In the genomic region with DNA sequence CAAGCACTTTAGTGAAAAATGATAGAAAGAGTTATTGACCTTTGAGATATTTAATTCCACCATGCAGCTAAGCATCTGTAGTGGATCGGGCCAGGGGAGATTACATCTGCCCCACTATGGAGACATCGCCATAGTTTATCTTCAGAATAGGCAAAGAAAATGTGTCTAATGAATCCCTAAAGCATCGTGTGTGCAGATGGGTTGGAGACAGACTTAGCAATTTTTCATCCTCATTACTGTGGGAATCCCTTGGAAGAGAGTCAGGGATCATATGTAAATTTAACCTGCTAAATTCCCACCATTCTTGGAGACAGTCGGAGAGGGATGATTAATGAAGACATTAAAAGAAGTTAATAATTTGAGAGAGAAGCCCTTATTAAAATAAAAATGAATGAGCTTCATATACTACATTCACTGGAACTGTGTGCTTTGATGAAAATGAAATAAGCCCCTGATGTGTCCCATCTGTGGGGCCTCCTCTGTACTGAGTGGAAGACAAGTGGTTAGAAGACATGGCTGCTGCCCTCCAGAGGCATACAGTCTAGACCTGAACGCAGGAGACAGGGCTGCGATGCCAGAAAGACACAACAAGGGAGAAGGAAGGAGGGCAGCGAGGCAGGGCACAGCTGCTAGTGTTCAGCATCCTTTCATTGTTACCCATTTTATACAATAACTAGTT, we compare ENCODE assay signal across 22 mouse cellular contexts.
DNase-seq lines count a peak whose midpoint lies in the region; ATAC-seq and TF ChIP-seq lines count a peak whose summit lies in the region.
"Had no signal": no experiment of that assay in that cellular context is flagged by ENCODE, and none has a peak within 500 bp of the region (broad histone marks: within the 10 kb centered on the region; RNA-seq: fewer than 3 reads in every experiment).

No protein-coding gene starts in this region.

- H3K9me3 ChIP-seq in kidney, postnatal 0 days (replicated peaks; ENCODE audit: low read length), result no peaks in the 10 kb centered on the region
- H3K9me3 ChIP-seq in hindbrain, embryonic 14.5 days (ENCODE audit: control insufficient read depth, low read length), result no peaks in the 10 kb centered on the region
- H3K9me3 ChIP-seq in midbrain, postnatal 0 days (ENCODE audit: low read length), result no peaks in the 10 kb centered on the region
- H3K9me3 ChIP-seq: embryonic facial prominence, embryonic 12.5 days; midbrain, embryonic 12.5 days had no signal

- H3K36me3 ChIP-seq in kidney, postnatal 0 days (ENCODE audit: insufficient read depth, low read length), result no peaks in the 10 kb centered on the region
- no peaks in the 10 kb centered on the region for H3K36me3 ChIP-seq in kidney, adult 2 months (ENCODE audit: control insufficient read depth, insufficient read depth, low read length)
- H3K36me3 ChIP-seq in hindbrain, embryonic 14.5 days (replicated peaks; ENCODE audit: control insufficient read depth, insufficient read depth), result no peaks in the 10 kb centered on the region
- no peaks in the 10 kb centered on the region for H3K36me3 ChIP-seq in midbrain, postnatal 0 days (ENCODE audit: insufficient read depth, low read length)
- H3K36me3 ChIP-seq: embryonic facial prominence, embryonic 12.5 days; midbrain, embryonic 12.5 days had no signal

- no peaks in the 10 kb centered on the region for H3K27me3 ChIP-seq in kidney, postnatal 0 days (ENCODE audit: insufficient read depth, low read length)
- H3K27me3 ChIP-seq in kidney, adult 2 months (replicated peaks; ENCODE audit: control insufficient read depth, insufficient read depth, low read length), result no peaks in the 10 kb centered on the region
- no peaks in the 10 kb centered on the region for H3K27me3 ChIP-seq in hindbrain, embryonic 14.5 days (ENCODE audit: control insufficient read depth, insufficient read depth, low read length)
- H3K27me3 ChIP-seq in midbrain, postnatal 0 days (ENCODE audit: insufficient read depth, low read length), result no peaks in the 10 kb centered on the region; the same call in 1 of the 2 replicates
- H3K27me3 ChIP-seq: embryonic facial prominence, embryonic 12.5 days; midbrain, embryonic 12.5 days had no signal

- TF ChIP-seq CTCF in kidney, postnatal 0 days (IDR thresholded peaks at IDR 0.05; ENCODE audit: low read depth), result no peak
- no peak for TF ChIP-seq CTCF in kidney, adult 2 months (conservative IDR thresholded peaks at IDR 0.05; ENCODE audit: insufficient read depth, insufficient read length, low read depth, low read length)
- TF ChIP-seq CTCF in brain, embryonic 14.5 days (IDR thresholded peaks at IDR 0.05; ENCODE audit: borderline replicate concordance, extremely low read depth, insufficient read depth, insufficient read length), result no peak
- TF ChIP-seq CTCF in midbrain, postnatal 0 days (IDR thresholded peaks at IDR 0.05), result no peak

- H3K4me2 ChIP-seq in kidney, postnatal 0 days (ENCODE audit: low read length), result no peak overlapping the region
- H3K4me2 ChIP-seq in hindbrain, embryonic 14.5 days (replicated peaks), result no peak overlapping the region
- no peak overlapping the region for H3K4me2 ChIP-seq in midbrain, postnatal 0 days (ENCODE audit: low read depth, low read length, poor library complexity, severe bottlenecking)
- H3K4me2 ChIP-seq: embryonic facial prominence, embryonic 12.5 days; midbrain, embryonic 12.5 days had no signal

- no peak for ATAC-seq in kidney, postnatal 0 days (replicated peaks; ENCODE audit: low FRiP score, low read depth)
- peak; percentile 80 for ATAC-seq in hindbrain, embryonic 14.5 days (ENCODE audit: low FRiP score)
- no peak for ATAC-seq in midbrain, postnatal 0 days (ENCODE audit: low FRiP score)
- no peak for ATAC-seq in cerebellum, adult (ENCODE audit: insufficient number of reproducible peaks, low FRiP score, low TSS enrichment)
- ATAC-seq: forebrain, postnatal 0 days; intestine, embryonic 16.5 days had no signal

- no peak overlapping the region for H3K27ac ChIP-seq in kidney, postnatal 0 days
- H3K27ac ChIP-seq in kidney, adult 2 months (ENCODE audit: insufficient read depth, low read depth, low read length), result no peak overlapping the region
- peak overlapping the region; percentile 15; the same call in 1 of the 2 replicates for H3K27ac ChIP-seq in hindbrain, embryonic 14.5 days
- H3K27ac ChIP-seq in midbrain, postnatal 0 days (ENCODE audit: low read depth, low read length), result no peak overlapping the region
- H3K27ac ChIP-seq: embryonic facial prominence, embryonic 12.5 days; heart, adult 2 months; layer of hippocampus, adult 2 months; macrophage; midbrain, embryonic 12.5 days had no signal

- 71% methylated on average over 7 of the region's 7 CpGs for WGBS in kidney, postnatal 0 days
- WGBS in kidney, adult 2 months, result 69% methylated on average over 7 of the region's 7 CpGs
- 56% methylated on average over 7 of the region's 7 CpGs for WGBS in hindbrain, embryonic 14.5 days
- WGBS in midbrain, postnatal 0 days, result 65% methylated on average over 7 of the region's 7 CpGs

- H3K4me3 ChIP-seq in kidney, postnatal 0 days (replicated peaks; ENCODE audit: low read depth, low read length), result no peak overlapping the region
- H3K4me3 ChIP-seq in kidney, adult 2 months (ENCODE audit: insufficient read depth, low read depth, low read length), result no peak overlapping the region
- no peak overlapping the region for H3K4me3 ChIP-seq in hindbrain, embryonic 14.5 days (replicated peaks; ENCODE audit: low read length)
- no peak overlapping the region for H3K4me3 ChIP-seq in midbrain, postnatal 0 days (ENCODE audit: low read depth, low read length)
- H3K4me3 ChIP-seq: embryonic facial prominence, embryonic 12.5 days; heart, adult 2 months; layer of hippocampus, adult 2 months; midbrain, embryonic 12.5 days had no signal

- TF ChIP-seq POLR2A in kidney, adult 2 months (IDR thresholded peaks at IDR 0.05; ENCODE audit: low read depth, low read length), result no peak
- TF ChIP-seq POLR2A in brain, embryonic 14.5 days (IDR thresholded peaks at IDR 0.05; ENCODE audit: borderline replicate concordance, extremely low read depth, insufficient read depth, insufficient read length, poor library complexity, severe bottlenecking), result no peak

- H3K4me1 ChIP-seq in kidney, postnatal 0 days (replicated peaks; ENCODE audit: insufficient read depth, low read length), result no peaks in the 10 kb centered on the region
- H3K4me1 ChIP-seq in kidney, adult 2 months (ENCODE audit: control insufficient read depth, insufficient read depth, low read length), result no peaks in the 10 kb centered on the region
- H3K4me1 ChIP-seq in hindbrain, embryonic 14.5 days (replicated peaks; ENCODE audit: control insufficient read depth, insufficient read depth, low read length), result no peaks in the 10 kb centered on the region
- H3K4me1 ChIP-seq in midbrain, postnatal 0 days (ENCODE audit: insufficient read depth, low read length), result no peaks in the 10 kb centered on the region
- H3K4me1 ChIP-seq: embryonic facial prominence, embryonic 12.5 days; midbrain, embryonic 12.5 days had no signal

- no peak overlapping the region for H3K9ac ChIP-seq in kidney, postnatal 0 days (ENCODE audit: low read depth, low read length)
- no peak overlapping the region for H3K9ac ChIP-seq in hindbrain, embryonic 14.5 days
- H3K9ac ChIP-seq in midbrain, postnatal 0 days (replicated peaks; ENCODE audit: low read length, poor library complexity, severe bottlenecking), result peak overlapping the region; percentile 29; the same call in 1 of the 2 replicates
- H3K9ac ChIP-seq: embryonic facial prominence, embryonic 12.5 days; forebrain, postnatal 0 days; midbrain, embryonic 12.5 days had no signal

- DNase-seq in kidney, postnatal 0 days (ENCODE audit: low spot score), result peak; percentile 47
- no peak for DNase-seq in kidney, adult 2 months
- DNase-seq in brain, embryonic 14.5 days (ENCODE audit: low read depth), result peak; percentile 30
- DNase-seq in hindbrain, embryonic 14.5 days (ENCODE audit: low spot score), result peak; percentile 53
- peak; percentile 36 for DNase-seq in midbrain, postnatal 0 days (ENCODE audit: low spot score)
- DNase-seq in gastrocnemius, postnatal 4 days (ENCODE audit: low spot score in 2 of 2), result no peak
- DNase-seq: adrenal gland, adult 2 months; cerebellum, adult 18-20 months; cerebellum, postnatal 14 days; forebrain, postnatal 0 days; gastrocnemius, postnatal 14 days; heart, adult 2 months; kidney, postnatal 14 days; right cerebral cortex, postnatal 25 days; spleen, adult 18-20 months; thymus, postnatal 14 days had no signal

Comparison
In these comparisons a context has a peak if more than half of its experiments do, and no peak if none do; other contexts are left out.
1. DNase-seq: peak in kidney, postnatal 0 days (single experiment), brain, embryonic 14.5 days (single experiment), hindbrain, embryonic 14.5 days (single experiment) and midbrain, postnatal 0 days (single experiment); none in kidney, adult 2 months (single experiment) and gastrocnemius, postnatal 4 days (0 of 2).